Mouse (Mus musculus) liver, postnatal 0 days (tissue): ENCODE results near the gene Fam227b.

ENCODE experiments used
- CTCF ChIP-seq: sonication (generic); IDR thresholded peaks from 2 replicates; pipeline ENCODE4 v1.5.1; 2016; ENCODE audit warnings: antibody characterized with exemption, low read depth
- EP300 ChIP-seq: IDR thresholded peaks from 2 replicates; pipeline ENCODE4 v1.6.1; 2016; ENCODE audit warnings: antibody characterized with exemption, low read depth, mild to moderate bottlenecking

- TF ChIP-seq CTCF (no peak), EP300 (no peak)
These were observed 117.3 kb downstream of the Fam227b start, which contains the start of gene Fgf7 for GRCm38 (mm10) chr2:126034379-126035005.
